Mouse (Mus musculus) limb, embryonic 11.5 days (tissue): ENCODE data around the gene Ccdc187. TPM values are rescaled to one million over a fixed set of nuclear protein-coding genes. Genes with fewer than 3 reads are reported as not detected.

Experiments
- ATAC-seq: fragments of 200-750 bp; cut with Nextera tagmentation; 2 replicates; pipeline ENCODE4 v1.8.0; 2017; ENCODE audit warnings: low read depth; ENCODE audit not compliant: insufficient number of reproducible peaks, low FRiP score, low TSS enrichment
- DNase-seq: peaks from one replicate; pipeline ENCODE4 v3.0.0-alpha.2; 2015; ENCODE audit warnings: low spot score
- H3K27ac ChIP-seq: fragments of 300-500 bp; sonication (generic); replicated peaks from 2 replicates; pipeline ENCODE4 v1.5.1; 2014; ENCODE audit warnings: low read depth, mild to moderate bottlenecking, low read length
- H3K27me3 ChIP-seq: fragments of 300-500 bp; sonication (generic); 2 replicates; pipeline ENCODE4 v1.6.1; 2014; ENCODE audit warnings: mild to moderate bottlenecking, low read length, mixed read lengths; ENCODE audit not compliant: control insufficient read depth, insufficient read depth
- H3K36me3 ChIP-seq: fragments of 300-500 bp; sonication (generic); 2 replicates; pipeline ENCODE4 v1.6.1; 2014; ENCODE audit warnings: mild to moderate bottlenecking, low read length, moderate library complexity, mixed read lengths; ENCODE audit not compliant: control insufficient read depth, insufficient read depth
- H3K4me1 ChIP-seq: fragments of 300-500 bp; sonication (generic); 2 replicates; pipeline ENCODE4 v1.6.1; 2014; ENCODE audit warnings: low read length, mixed read lengths; ENCODE audit not compliant: control insufficient read depth, insufficient read depth
- H3K4me2 ChIP-seq: fragments of 300-500 bp; sonication (generic); 2 replicates; pipeline ENCODE4 v1.6.1; 2014; ENCODE audit warnings: low read depth, mild to moderate bottlenecking, moderate library complexity; ENCODE audit not compliant: severe bottlenecking
- H3K4me3 ChIP-seq: fragments of 300-500 bp; sonication (generic); 2 replicates; pipeline ENCODE4 v1.5.1; 2014; ENCODE audit warnings: low read depth, low read length
- H3K9ac ChIP-seq: fragments of 300-500 bp; sonication (generic); 2 replicates; pipeline ENCODE4 v1.6.1; 2014; ENCODE audit warnings: mild to moderate bottlenecking, low read length
- H3K9me3 ChIP-seq: fragments of 300-500 bp; sonication (generic); 2 replicates; pipeline ENCODE4 v1.6.1; 2016; ENCODE audit warnings: low read length; ENCODE audit not compliant: control insufficient read depth
- WGBS: fragments of 180-500 bp; shearing (Covaris S2); extraction: QIAGEN DNeasy Blood & Tissue Kit; methylation state at CpG from one replicate; pipeline ENCODE4 v1.1.7; 2014; 5-methylcytosine and 5-hydroxymethylcytosine counted together
- polyA plus RNA-seq: library from polyadenylated mRNA; unstranded; fragments of >200 nt; fragmentation: Nextera tagmentation; extraction: Ambion mirVana; gene quantifications from 2 replicates; pipeline ENCODE4 v1.2.1, GENCODE M21; 2014

Ccdc187 gene
- polyA plus RNA-seq, 1 experiment from 2014 or later = not detected

GRCm38 (mm10) chr2:26254816-26255215 is 39.5 kb downstream of the Ccdc187 start:
- H3K9ac ChIP-seq = no peak overlapping the region
- no peak overlapping the region for H3K4me2 ChIP-seq
- H3K9me3 ChIP-seq = no peaks in the 10 kb centered on the region
- ATAC-seq = no peak
- H3K27ac ChIP-seq = no peak overlapping the region
- no peak overlapping the region for H3K4me3 ChIP-seq
- no peak for DNase-seq
- H3K36me3 ChIP-seq = no peaks in the 10 kb centered on the region
- no peaks in the 10 kb centered on the region for H3K27me3 ChIP-seq
- 30% methylated on average over 4 of the region's 4 CpGs for WGBS
- H3K4me1 ChIP-seq = no peaks in the 10 kb centered on the region

- H3K4me2 ChIP-seq = no peak overlapping the region
- WGBS = 69% methylated on average over 8 of the region's 8 CpGs
- ATAC-seq = no peak
- H3K27ac ChIP-seq = no peak overlapping the region
- no peaks in the 10 kb centered on the region for H3K27me3 ChIP-seq
- no peaks in the 10 kb centered on the region for H3K36me3 ChIP-seq
- H3K9me3 ChIP-seq = no peaks in the 10 kb centered on the region
- no peak for DNase-seq
- no peak overlapping the region for H3K9ac ChIP-seq
- H3K4me1 ChIP-seq = no peaks in the 10 kb centered on the region
- H3K4me3 ChIP-seq = no peak overlapping the region
Observed at GRCm38 (mm10) chr2:26252514-26253206, 41.7 kb downstream of the Ccdc187 start.

GRCm38 (mm10) chr2:26247531-26247930 is 46.8 kb downstream of the Ccdc187 start:
- WGBS = 62% methylated on average over 3 of the region's 3 CpGs

GRCm38 (mm10) chr2:26240841-26241240 is 53.5 kb downstream of the Ccdc187 start:
- no peak overlapping the region for H3K4me2 ChIP-seq
- H3K27me3 ChIP-seq = no peaks in the 10 kb centered on the region
- no peak overlapping the region for H3K9ac ChIP-seq
- DNase-seq (no peak), ATAC-seq (no peak)
- H3K4me3 ChIP-seq = no peak overlapping the region
- no peaks in the 10 kb centered on the region for H3K9me3 ChIP-seq
- 71% methylated on average over 3 of the region's 3 CpGs for WGBS
- H3K27ac ChIP-seq = no peak overlapping the region
- H3K36me3 ChIP-seq = no peaks in the 10 kb centered on the region
- peaks cover 14% of the 10 kb centered on the region for H3K4me1 ChIP-seq

More at GRCm38 (mm10) chr2:26247531-26247930, 46.8 kb downstream of the Ccdc187 start:
- no peak for DNase-seq
- H3K27ac ChIP-seq = no peak overlapping the region
- no peaks in the 10 kb centered on the region for H3K36me3 ChIP-seq
- no peaks in the 10 kb centered on the region for H3K27me3 ChIP-seq
- no peak overlapping the region for H3K4me2 ChIP-seq
- ATAC-seq = no peak
- H3K4me1 ChIP-seq = no peaks in the 10 kb centered on the region
- H3K9ac ChIP-seq = no peak overlapping the region
- H3K4me3 ChIP-seq = no peak overlapping the region
- no peaks in the 10 kb centered on the region for H3K9me3 ChIP-seq

- DNase-seq = no peak
- H3K9ac ChIP-seq = no peak overlapping the region
- H3K9me3 ChIP-seq = no peaks in the 10 kb centered on the region
- peaks cover 15% of the 10 kb centered on the region for H3K4me1 ChIP-seq
- no peak overlapping the region for H3K4me2 ChIP-seq
- no peak overlapping the region for H3K4me3 ChIP-seq
- no peak overlapping the region for H3K27ac ChIP-seq
- no peaks in the 10 kb centered on the region for H3K27me3 ChIP-seq
- ATAC-seq = no peak
- H3K36me3 ChIP-seq = no peaks in the 10 kb centered on the region
- WGBS = 46% methylated on average over 9 of the region's 9 CpGs
Observed at GRCm38 (mm10) chr2:26240330-26240729, 54.0 kb downstream of the Ccdc187 start.

- Histone ChIP-seq H3K4me3 (peak within 1 kb of the TSS; percentile 94), H3K9me3 (no peaks in the 10 kb centered on the region), H3K4me2 (peak within 1 kb of the TSS; percentile 81), H3K36me3 (no peaks in the 10 kb centered on the region), H3K9ac (peak within 1 kb of the TSS; percentile 83), H3K4me1 (peaks cover 15% of the 10 kb centered on the region), H3K27ac (peak within 1 kb of the TSS; percentile 21; the same call in 1 of the 2 replicates), H3K27me3 (no peaks in the 10 kb centered on the region)
- DNase-seq (peak; percentile 96), ATAC-seq (peak; percentile 89)
- 1% methylated on average over 22 of the region's 36 CpGs for WGBS
Observed at GRCm38 (mm10) chr2:26237290-26237782, 57.0 kb downstream of the Ccdc187 start, which contains the start of gene Qsox2. Gene Qsox2, minus strand, starts transcription at chr2:26237525.

- DNase-seq (no peak), ATAC-seq (peak; percentile 27; the same call in 1 of the 2 replicates)
- H3K4me1 ChIP-seq = peaks cover 15% of the 10 kb centered on the region
- under 1% methylated on average over 51 of the region's 51 CpGs for WGBS
- peak overlapping the region; percentile 83 for H3K9ac ChIP-seq
- H3K4me2 ChIP-seq = peak overlapping the region; percentile 81
- H3K9me3 ChIP-seq = no peaks in the 10 kb centered on the region
- no peaks in the 10 kb centered on the region for H3K36me3 ChIP-seq
- peak overlapping the region; percentile 94 for H3K4me3 ChIP-seq
- H3K27ac ChIP-seq = peak overlapping the region; percentile 21; the same call in 1 of the 2 replicates
- no peaks in the 10 kb centered on the region for H3K27me3 ChIP-seq
Observed at GRCm38 (mm10) chr2:26236681-26237289, 57.6 kb downstream of the Ccdc187 start.

- Histone ChIP-seq H3K27me3 (no peaks in the 10 kb centered on the region), H3K4me2 (no peak overlapping the region), H3K9ac (no peak overlapping the region), H3K4me1 (peaks cover 9% of the 10 kb centered on the region), H3K4me3 (no peak overlapping the region), H3K27ac (no peak overlapping the region), H3K9me3 (no peaks in the 10 kb centered on the region), H3K36me3 (no peaks in the 10 kb centered on the region)
- DNase-seq (no peak), ATAC-seq (no peak)
- 85% methylated on average over 2 of the region's 2 CpGs for WGBS
Observed at GRCm38 (mm10) chr2:26234771-26235170, 59.6 kb downstream of the Ccdc187 start.
